Mouse (Mus musculus): ENCODE results near the gene Psma6. TPM values are rescaled to one million over a fixed set of nuclear protein-coding genes. Genes with fewer than 3 reads are reported as not detected.
"Not testable (repeated sequence)": the region's sequence is repeated elsewhere in the genome, so short reads cannot be mapped to it uniquely, and the experiment has no call there.

The Psma6 gene
- total RNA-seq, 2 experiments from 2014 or later = 140 to 142 TPM

GRCm38 (mm10) chr12:55389132-55390081 lies 5.4 kb downstream of the Psma6 start:
- DNase-seq (ENCODE audit: low spot score in 2 of 2) = no peak

- no peak for DNase-seq (ENCODE audit: low spot score in 2 of 2)
Measured at GRCm38 (mm10) chr12:55392120-55392519, 8.1 kb downstream of the Psma6 start.

- no peak for DNase-seq (ENCODE audit: low spot score in 2 of 2)
Measured at GRCm38 (mm10) chr12:55392733-55393577, 8.9 kb downstream of the Psma6 start.

GRCm38 (mm10) chr12:55395601-55396000 lies 11.6 kb downstream of the Psma6 start:
- DNase-seq (ENCODE audit: low spot score in 2 of 2) = not testable (repeated sequence)

- DNase-seq (ENCODE audit: low spot score in 2 of 2) = no peak
Measured at GRCm38 (mm10) chr12:55396536-55396935, 12.5 kb downstream of the Psma6 start.

- DNase-seq (ENCODE audit: low spot score in 2 of 2) = no peak
Measured at GRCm38 (mm10) chr12:55397544-55398239, 13.7 kb downstream of the Psma6 start.

GRCm38 (mm10) chr12:55398240-55399127 lies 14.5 kb downstream of the Psma6 start:
- DNase-seq (ENCODE audit: low spot score in 2 of 2) = peak; percentile 81 to 92

GRCm38 (mm10) chr12:55399128-55399677 lies 15.2 kb downstream of the Psma6 start:
- DNase-seq (ENCODE audit: low spot score in 2 of 2) = no peak

GRCm38 (mm10) chr12:55407888-55408287 lies 23.9 kb downstream of the Psma6 start:
- no peak for DNase-seq (ENCODE audit: low spot score in 2 of 2)

DNA sequence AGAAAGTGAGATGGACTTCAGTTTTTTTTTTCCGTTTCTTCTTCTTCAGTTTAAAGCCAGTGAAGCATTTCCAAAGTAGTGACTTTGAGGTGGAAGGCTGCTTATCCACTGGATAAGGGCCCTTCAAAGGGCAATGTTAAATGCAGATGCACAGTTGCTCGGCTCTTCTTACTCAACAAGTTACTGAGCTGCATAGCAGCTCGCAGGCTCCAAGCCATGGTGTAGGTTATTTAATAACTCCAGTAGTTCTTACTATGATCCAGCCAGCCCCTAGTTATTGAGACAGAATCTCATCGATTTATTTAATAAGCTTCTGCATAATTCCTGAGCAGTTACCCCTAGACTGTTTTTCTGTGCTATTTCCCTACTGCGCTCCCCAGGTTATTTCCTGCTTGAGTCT lies 31.2 kb downstream of the Psma6 start:
- no peak for DNase-seq (ENCODE audit: low spot score in 2 of 2)

DNA sequence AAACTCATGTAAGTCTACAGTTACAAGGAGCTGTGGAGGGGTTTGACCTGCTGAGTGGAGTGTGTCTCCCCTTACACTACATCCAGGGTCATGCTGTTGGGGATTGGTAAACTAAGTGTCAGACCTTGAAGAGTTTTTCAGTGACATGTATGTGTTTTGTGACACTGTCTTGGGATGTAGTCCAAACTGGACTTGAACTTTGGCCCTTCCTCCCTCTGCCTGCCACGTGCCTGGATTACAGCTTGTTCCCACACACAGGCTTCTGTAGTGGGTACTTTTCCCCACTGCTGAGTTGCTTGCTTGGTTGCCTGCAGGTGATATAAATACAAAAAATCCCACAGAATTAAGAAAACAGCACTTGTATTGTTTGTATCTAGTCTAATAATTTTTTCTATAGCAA lies 31.7 kb downstream of the Psma6 start:
- no peak for DNase-seq (ENCODE audit: low spot score in 2 of 2)

- DNase-seq (ENCODE audit: low spot score in 2 of 2) = no peak
Measured at GRCm38 (mm10) chr12:55420220-55420619, 36.2 kb downstream of the Psma6 start.

- no peak for DNase-seq (ENCODE audit: low spot score in 2 of 2)
Measured at GRCm38 (mm10) chr12:55422057-55422456, 38.0 kb downstream of the Psma6 start.

- DNase-seq (ENCODE audit: low spot score in 2 of 2) = no peak
Measured at GRCm38 (mm10) chr12:55426300-55426699, 42.3 kb downstream of the Psma6 start.

DNA sequence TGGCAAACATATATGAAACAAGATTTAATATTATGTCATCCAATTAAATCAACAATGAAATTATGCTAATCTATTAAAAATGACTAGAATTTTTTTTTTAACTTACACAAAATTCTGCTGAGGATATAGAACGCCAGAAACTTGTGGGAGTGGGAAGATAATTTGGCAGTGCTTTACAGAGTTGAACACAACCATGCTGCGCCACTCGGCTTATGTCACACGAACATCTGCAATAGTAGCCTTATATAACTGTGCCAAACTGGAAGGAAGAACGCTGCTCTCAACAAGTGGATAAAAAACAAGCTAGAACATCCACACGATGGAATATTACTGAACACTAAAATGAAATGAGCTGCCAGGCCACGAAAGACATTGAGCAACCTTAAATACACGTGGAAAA lies 45.2 kb downstream of the Psma6 start:
- DNase-seq (ENCODE audit: low spot score in 2 of 2) = no peak

DNA sequence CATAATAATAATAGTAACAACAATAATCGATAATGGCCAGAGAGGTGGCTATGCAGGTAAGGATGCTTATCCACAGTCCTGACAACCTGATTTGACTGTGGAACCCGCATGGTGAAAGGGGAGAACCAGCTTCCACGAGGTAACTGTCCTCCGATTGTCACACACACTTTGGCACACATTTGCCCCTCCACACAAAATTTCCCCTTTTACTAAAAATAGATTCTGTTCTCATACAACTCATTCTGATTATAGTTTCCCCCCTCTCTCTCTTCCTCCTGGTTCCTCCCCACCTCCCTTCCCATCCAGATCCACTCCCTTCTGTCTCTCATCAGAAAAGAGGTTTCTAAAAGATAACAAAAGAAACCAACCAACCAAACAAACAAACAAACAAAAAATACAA lies 45.9 kb downstream of the Psma6 start:
- no peak for DNase-seq (ENCODE audit: low spot score in 2 of 2)

GRCm38 (mm10) chr12:55432284-55432919 lies 48.4 kb downstream of the Psma6 start:
- DNase-seq (ENCODE audit: low spot score in 2 of 2) = no peak

GRCm38 (mm10) chr12:55432920-55433284 lies 48.9 kb downstream of the Psma6 start:
- DNase-seq (ENCODE audit: low spot score in 2 of 2) = no peak

DNA sequence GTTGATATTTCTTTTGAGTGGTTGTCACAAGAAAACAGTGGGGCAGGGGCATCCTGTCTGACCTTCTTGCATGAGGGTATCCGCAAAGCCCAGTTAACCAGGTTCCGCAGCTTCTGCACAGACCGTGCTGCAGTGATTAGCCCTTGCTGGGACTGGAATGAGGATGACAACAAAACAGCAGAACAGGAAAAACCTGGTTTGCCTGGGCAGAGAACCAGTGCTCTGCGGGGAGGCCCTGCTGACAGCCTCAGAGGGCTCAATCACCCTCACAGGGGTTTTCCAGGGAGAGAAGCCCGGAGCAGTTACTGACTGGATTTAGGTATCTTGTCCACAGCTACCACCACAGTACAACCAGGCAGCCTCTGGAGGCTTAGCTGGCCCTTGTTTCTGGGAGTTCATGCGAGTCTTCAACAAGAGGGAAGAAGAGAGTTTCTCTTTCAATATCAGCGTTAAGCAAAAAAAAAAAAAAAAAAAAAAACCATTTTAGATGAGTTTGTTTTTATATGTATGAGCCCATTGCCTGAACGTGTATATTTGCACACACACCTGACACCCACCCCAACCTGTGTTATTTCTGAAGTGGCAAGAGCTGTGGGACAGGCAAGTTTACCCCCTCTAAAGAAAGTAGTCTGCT lies 49.9 kb downstream of the Psma6 start:
- no peak for DNase-seq (ENCODE audit: low spot score in 2 of 2)
